Mouse (Mus musculus) embryonic fibroblast, embryonic 13.5 days (primary cell): ENCODE measurements at regions not wholly inside any gene's neighbourhood (a gene's known extent, or its start where the extent isn't known, plus 50 kb on each side); places are given as distances from the start of the nearest gene placed in this dataset.

Experiments used
- CTCF ChIP-seq: IDR thresholded peaks from 2 replicates; pipeline ENCODE4 v1.5.1; 2011; ENCODE audit warnings: mild to moderate bottlenecking, control low read depth, low read length, moderate library complexity, borderline replicate concordance; ENCODE audit not compliant: insufficient read depth
- POLR2A ChIP-seq: IDR thresholded peaks from 2 replicates; pipeline ENCODE4 v1.6.1; 2011; ENCODE audit warnings: low read depth, mild to moderate bottlenecking, control low read depth, low read length, moderate library complexity

DNA sequence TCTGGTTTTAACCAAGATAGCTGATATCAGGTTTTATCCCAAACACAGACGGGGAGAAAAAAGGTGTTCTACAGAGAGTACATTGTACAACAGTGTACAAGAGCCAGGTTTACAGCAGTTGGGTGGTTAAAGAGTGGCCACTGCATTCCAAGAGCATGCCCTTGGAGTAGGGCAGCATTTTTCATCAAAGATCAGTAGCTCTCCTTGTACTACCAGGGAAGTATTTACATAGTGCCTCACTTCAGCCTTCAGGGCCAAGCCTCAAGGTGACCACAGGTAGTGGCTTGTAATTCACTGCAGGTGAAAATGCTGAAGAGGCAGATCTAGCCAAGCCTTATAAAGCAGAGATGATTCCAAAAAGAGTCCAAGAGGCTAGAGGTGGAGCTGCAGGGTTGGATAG lies 190.8 kb downstream of the Isl1 start:
- no peak for TF ChIP-seq POLR2A
- no peak for TF ChIP-seq CTCF
